Mouse (Mus musculus): ENCODE measurements around the gene Caskin2.

GRCm38 (mm10) chr11:115833021-115833513 lies 19.6 kb upstream of the Caskin2 start:
- TF ChIP-seq ZNF384 (IDR thresholded peaks at IDR 0.05; ENCODE audit: low read depth, low read length) (no peak), MAFK (IDR thresholded peaks at IDR 0.05; ENCODE audit: insufficient read depth, low read depth, low read length) (no peak), HCFC1 (IDR thresholded peaks at IDR 0.05; ENCODE audit: borderline replicate concordance, insufficient read depth, low read length) (no peak), ZC3H11A (IDR thresholded peaks at IDR 0.05; ENCODE audit: borderline replicate concordance, low read depth, low read length) (no peak), CHD2 (IDR thresholded peaks at IDR 0.05; ENCODE audit: low read depth, low read length) (no peak)
